Mouse (Mus musculus) testis, adult 2 months (tissue): ENCODE data around the gene Scg2.

Experiments
- CTCF ChIP-seq: fragments of 200-500 bp; IDR thresholded peaks from 2 replicates; pipeline ENCODE4 v1.5.1; 2012; ENCODE audit warnings: low read depth, mild to moderate bottlenecking, inconsistent platforms, low read length, moderate library complexity; ENCODE audit not compliant: control insufficient read depth, insufficient read depth, insufficient replicate concordance
- POLR2A ChIP-seq: fragments of 200-500 bp; IDR thresholded peaks from 2 replicates; pipeline ENCODE4 v1.6.1; 2012; ENCODE audit warnings: low read depth, mild to moderate bottlenecking, inconsistent platforms, low read length, moderate library complexity; ENCODE audit not compliant: control insufficient read depth

- TF ChIP-seq CTCF (no peak), POLR2A (no peak)
Measured at GRCm38 (mm10) chr1:79469871-79470270, 30.0 kb upstream of the Scg2 start.
